Mouse (Mus musculus) forebrain, embryonic 12.5 days (tissue): ENCODE measurements around the gene Ptk6. TPM values are rescaled to one million over a fixed set of nuclear protein-coding genes. Genes with fewer than 3 reads are reported as not detected.

ENCODE experiments used
- ATAC-seq: fragments of 200-750 bp; cut with Nextera tagmentation; 2 replicates; pipeline ENCODE4 v1.8.0; 2017; ENCODE audit warnings: moderate TSS enrichment; ENCODE audit not compliant: low FRiP score
- H3K27ac ChIP-seq: fragments of 300-500 bp; sonication (generic); 2 replicates; pipeline ENCODE4 v1.5.1; 2016; ENCODE audit warnings: mild to moderate bottlenecking
- H3K27me3 ChIP-seq: fragments of 300-500 bp; sonication (generic); 2 replicates; pipeline ENCODE4 v1.6.1; 2016; ENCODE audit warnings: mild to moderate bottlenecking
- H3K36me3 ChIP-seq: fragments of 300-500 bp; sonication (generic); replicated peaks from 2 replicates; pipeline ENCODE4 v1.6.1; 2016; ENCODE audit warnings: mild to moderate bottlenecking
- H3K4me1 ChIP-seq: fragments of 300-500 bp; sonication (generic); 2 replicates; pipeline ENCODE4 v1.6.1; 2016
- H3K4me2 ChIP-seq: fragments of 300-500 bp; sonication (generic); 2 replicates; pipeline ENCODE4 v1.6.1; 2016; ENCODE audit warnings: mild to moderate bottlenecking, moderate library complexity
- H3K4me3 ChIP-seq: fragments of 300-500 bp; sonication (generic); replicated peaks from 2 replicates; pipeline ENCODE4 v1.5.1; 2016; ENCODE audit warnings: mild to moderate bottlenecking
- H3K9ac ChIP-seq: fragments of 300-500 bp; sonication (generic); 2 replicates; pipeline ENCODE4 v1.6.1; 2016; ENCODE audit warnings: mild to moderate bottlenecking
- H3K9me3 ChIP-seq: fragments of 300-500 bp; sonication (generic); 2 replicates; pipeline ENCODE4 v1.6.1; 2016
- WGBS: fragments of 180-500 bp; shearing (Covaris S2); methylation state at CpG from one replicate; pipeline ENCODE4 v1.1.7; 2016; 5-methylcytosine and 5-hydroxymethylcytosine counted together
- polyA plus RNA-seq: library from polyadenylated mRNA; unstranded; fragments of >200 nt; fragmentation: Nextera tagmentation; extraction: Ambion mirVana; gene quantifications from 2 replicates; pipeline ENCODE4 v1.2.1, GENCODE M21; 2016

The Ptk6 gene
- not detected in 2 replicates for polyA plus RNA-seq

DNA sequence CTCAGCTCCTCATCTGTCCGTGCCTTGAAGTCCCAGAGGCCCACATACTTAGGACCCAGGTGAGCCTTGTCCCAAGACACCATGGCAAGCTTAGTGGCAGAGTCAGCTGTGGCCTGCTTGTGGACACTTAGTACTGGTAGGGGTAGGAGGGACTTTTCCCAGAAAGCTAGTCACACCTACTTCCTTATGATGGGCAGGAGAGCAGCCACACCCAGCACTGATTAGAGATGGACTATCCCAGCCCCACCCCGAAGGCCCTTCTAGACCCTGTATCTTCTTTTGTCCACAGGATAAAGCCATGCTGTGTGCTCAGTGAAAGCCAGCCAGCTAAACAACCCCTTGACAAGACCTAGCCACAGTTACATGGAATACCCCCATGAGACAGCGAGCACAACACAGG, at the start of gene Ptk6:
Gene Ptk6 (minus strand): TSS at position 368 of the 400 bp plus-strand sequence.
- Histone ChIP-seq H3K4me3 (no peak within 1 kb of the TSS), H3K36me3 (no peaks in the 10 kb centered on the region), H3K4me2 (no peak within 1 kb of the TSS), H3K9me3 (no peaks in the 10 kb centered on the region), H3K4me1 (no peaks in the 10 kb centered on the region), H3K27me3 (no peaks in the 10 kb centered on the region), H3K9ac (no peak within 1 kb of the TSS), H3K27ac (no peak within 1 kb of the TSS)
- ATAC-seq, result no peak
- 90% methylated on average over 3 of the region's 3 CpGs for WGBS

GRCm38 (mm10) chr2:181251841-181252240, 49.3 kb upstream of the Ptk6 start:
- 80% methylated on average over 1 of the region's 1 CpGs for WGBS
- no peak overlapping the region for H3K4me2 ChIP-seq
- H3K4me3 ChIP-seq, result no peak overlapping the region
- peaks cover 55% of the 10 kb centered on the region for H3K36me3 ChIP-seq
- no peaks in the 10 kb centered on the region for H3K27me3 ChIP-seq
- ATAC-seq, result no peak
- H3K27ac ChIP-seq, result no peak overlapping the region
- no peak overlapping the region for H3K9ac ChIP-seq
- no peaks in the 10 kb centered on the region for H3K4me1 ChIP-seq
- no peaks in the 10 kb centered on the region for H3K9me3 ChIP-seq

DNA sequence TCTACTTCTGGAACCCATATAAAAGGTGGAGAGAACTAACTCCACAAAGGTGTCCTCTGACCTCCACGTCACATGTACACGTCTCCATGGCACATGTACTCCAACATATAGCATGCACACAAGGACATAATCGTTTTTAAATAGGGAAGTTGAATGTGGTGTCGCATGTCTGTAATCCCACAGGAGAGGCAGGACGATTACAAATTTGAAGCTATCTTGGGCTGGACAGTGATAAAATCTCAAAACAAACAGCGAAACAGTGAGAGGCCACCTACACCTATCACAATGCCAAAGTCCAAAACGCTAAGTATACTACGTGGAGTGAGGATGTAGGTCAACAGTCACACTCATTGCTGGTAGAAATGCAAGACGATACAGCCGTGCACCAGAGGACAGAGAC, 46.6 kb upstream of the Ptk6 start:
- no peaks in the 10 kb centered on the region for H3K27me3 ChIP-seq
- no peaks in the 10 kb centered on the region for H3K4me1 ChIP-seq
- ATAC-seq, result no peak
- no peak overlapping the region for H3K4me2 ChIP-seq
- H3K9me3 ChIP-seq, result no peaks in the 10 kb centered on the region
- no peak overlapping the region for H3K27ac ChIP-seq
- no peak overlapping the region for H3K9ac ChIP-seq
- WGBS, result 91% methylated on average over 10 of the region's 10 CpGs
- H3K4me3 ChIP-seq, result no peak overlapping the region
- H3K36me3 ChIP-seq, result peaks cover 33% of the 10 kb centered on the region

- H3K4me3 ChIP-seq, result no peak overlapping the region
- WGBS, result 19% methylated on average over 2 of the region's 2 CpGs
- ATAC-seq, result no peak
- H3K4me1 ChIP-seq, result 0 out of 2 replicates have a peak, but pooled peaks cover 4% of the 10 kb centered on the region
- no peak overlapping the region for H3K9ac ChIP-seq
- H3K27ac ChIP-seq, result no peak overlapping the region
- no peak overlapping the region for H3K4me2 ChIP-seq
- H3K9me3 ChIP-seq, result no peaks in the 10 kb centered on the region
- no peaks in the 10 kb centered on the region for H3K36me3 ChIP-seq
- H3K27me3 ChIP-seq, result 0 out of 2 replicates have a peak, but pooled peaks cover 4% of the 10 kb centered on the region
These were observed 42.4 kb upstream of the Ptk6 start for GRCm38 (mm10) chr2:181245031-181245430.

DNA sequence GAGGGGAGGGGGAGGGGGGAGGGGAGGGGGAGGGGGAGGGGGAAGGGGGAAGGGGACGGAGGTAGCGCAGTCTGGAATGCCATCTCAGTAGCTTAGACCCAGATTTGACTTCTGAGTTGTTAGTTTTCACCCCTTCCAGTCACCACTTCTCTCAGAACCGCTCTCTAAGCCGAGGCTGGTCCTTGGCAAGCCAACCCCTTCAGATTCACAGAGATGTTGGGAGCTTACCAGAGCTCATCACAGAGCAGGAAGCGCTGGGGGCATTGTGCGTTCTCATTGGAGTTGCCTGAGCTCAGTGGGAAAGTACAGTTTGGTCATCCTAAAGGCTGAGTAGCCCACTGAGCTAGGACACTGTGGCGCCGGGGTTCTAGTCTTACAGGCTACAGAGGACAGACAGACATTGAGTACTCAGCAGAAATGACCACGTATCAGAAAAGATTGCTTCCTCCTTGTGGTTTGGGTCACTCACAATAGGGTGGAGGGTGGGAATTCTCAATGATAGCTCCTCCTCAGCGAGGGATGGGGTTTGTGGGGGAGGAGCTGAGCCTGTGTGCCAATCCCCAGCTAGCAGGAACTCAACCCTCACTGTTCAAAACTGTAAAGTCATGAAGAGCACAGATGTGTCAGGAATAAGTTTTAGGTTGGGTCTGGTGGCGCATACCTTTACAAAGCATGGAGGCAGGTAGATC, 41.3 kb upstream of the Ptk6 start:
- Histone ChIP-seq H3K36me3 (no peaks in the 10 kb centered on the region), H3K27me3 (0 out of 2 replicates have a peak, but pooled peaks cover 4% of the 10 kb centered on the region), H3K9ac (no peak overlapping the region), H3K4me2 (no peak overlapping the region), H3K4me1 (0 out of 2 replicates have a peak, but pooled peaks cover 4% of the 10 kb centered on the region), H3K9me3 (no peaks in the 10 kb centered on the region), H3K27ac (no peak overlapping the region), H3K4me3 (no peak overlapping the region)
- ATAC-seq, result no peak
- WGBS, result 36% methylated on average over 11 of the region's 11 CpGs

DNA sequence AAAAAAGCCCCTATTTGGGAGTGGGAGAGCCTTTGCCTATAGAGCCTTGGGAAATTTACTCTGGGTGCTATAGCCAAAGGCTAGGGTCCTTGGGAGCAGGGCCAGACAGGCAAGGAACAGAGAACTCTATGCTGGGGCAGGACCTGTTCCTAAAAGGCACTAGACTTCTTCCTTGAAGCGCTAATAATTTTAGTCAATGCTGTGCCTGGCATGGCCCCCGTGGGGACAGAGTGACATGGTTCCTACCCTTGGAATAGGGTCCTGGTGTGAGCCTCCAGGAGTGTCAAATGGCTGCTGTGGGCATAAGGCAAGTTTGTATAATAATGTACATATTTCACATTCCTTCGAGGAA, 39.7 kb upstream of the Ptk6 start:
- no peak overlapping the region for H3K9ac ChIP-seq
- no peaks in the 10 kb centered on the region for H3K9me3 ChIP-seq
- no peak overlapping the region; the same call in 1 of the 2 replicates for H3K4me2 ChIP-seq
- 78% methylated on average over 3 of the region's 3 CpGs for WGBS
- 0 out of 2 replicates have a peak, but pooled peaks cover 4% of the 10 kb centered on the region for H3K27me3 ChIP-seq
- no peaks in the 10 kb centered on the region for H3K36me3 ChIP-seq
- H3K27ac ChIP-seq, result no peak overlapping the region
- no peak overlapping the region for H3K4me3 ChIP-seq
- ATAC-seq, result no peak
- 0 out of 2 replicates have a peak, but pooled peaks cover 4% of the 10 kb centered on the region for H3K4me1 ChIP-seq

GRCm38 (mm10) chr2:181241602-181242313, 39.2 kb upstream of the Ptk6 start, which contains the start of gene Helz2:
Gene Helz2 (minus strand): TSS chr2:181242027.
- no peak for ATAC-seq
- Histone ChIP-seq H3K27me3 (0 out of 2 replicates have a peak, but pooled peaks cover 4% of the 10 kb centered on the region), H3K9ac (peak within 1 kb of the TSS; percentile 26; the same call in 1 of the 2 replicates), H3K4me1 (0 out of 2 replicates have a peak, but pooled peaks cover 4% of the 10 kb centered on the region), H3K27ac (no peak within 1 kb of the TSS), H3K9me3 (no peaks in the 10 kb centered on the region), H3K4me2 (peak within 1 kb of the TSS; percentile 49), H3K4me3 (peak within 1 kb of the TSS; percentile 29), H3K36me3 (no peaks in the 10 kb centered on the region)
- 15% methylated on average over 16 of the region's 16 CpGs for WGBS

DNA sequence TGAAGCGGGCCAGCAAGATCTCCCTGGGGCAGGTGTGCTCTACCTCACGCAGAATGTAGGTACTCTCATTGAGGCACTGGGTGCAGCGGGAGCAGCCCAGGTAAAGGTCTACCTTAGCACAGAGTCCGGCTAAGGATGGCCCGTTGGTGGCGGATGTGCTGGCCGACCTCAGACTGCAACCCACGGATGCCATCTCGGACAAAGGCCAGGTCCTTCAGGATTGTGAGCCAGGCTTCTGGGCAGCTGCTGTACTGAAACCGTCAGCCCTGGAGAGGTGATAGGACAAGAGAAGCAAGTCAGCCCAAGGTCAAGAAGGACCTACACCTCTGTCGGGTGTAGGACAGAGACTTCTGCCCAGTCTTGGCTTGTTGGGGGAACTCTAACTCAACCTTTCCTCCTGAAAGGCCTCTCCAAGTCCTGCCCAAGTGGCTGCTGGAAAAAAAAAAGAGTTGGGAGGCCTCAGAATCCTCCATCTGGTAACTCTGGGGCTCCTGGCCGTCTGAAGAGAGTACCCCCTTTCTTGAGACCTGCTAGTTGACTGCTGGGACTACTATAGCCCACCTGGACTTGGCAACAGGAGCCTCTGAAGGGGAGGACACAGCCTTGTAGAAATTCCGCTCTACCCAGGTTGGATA, 38.3 kb upstream of the Ptk6 start:
- Histone ChIP-seq H3K4me2 (no peak overlapping the region), H3K9ac (no peak overlapping the region), H3K36me3 (no peaks in the 10 kb centered on the region), H3K4me1 (0 out of 2 replicates have a peak, but pooled peaks cover 4% of the 10 kb centered on the region), H3K4me3 (no peak overlapping the region), H3K27me3 (0 out of 2 replicates have a peak, but pooled peaks cover 4% of the 10 kb centered on the region), H3K9me3 (no peaks in the 10 kb centered on the region), H3K27ac (no peak overlapping the region)
- no peak for ATAC-seq
- WGBS, result 92% methylated on average over 13 of the region's 13 CpGs

DNA sequence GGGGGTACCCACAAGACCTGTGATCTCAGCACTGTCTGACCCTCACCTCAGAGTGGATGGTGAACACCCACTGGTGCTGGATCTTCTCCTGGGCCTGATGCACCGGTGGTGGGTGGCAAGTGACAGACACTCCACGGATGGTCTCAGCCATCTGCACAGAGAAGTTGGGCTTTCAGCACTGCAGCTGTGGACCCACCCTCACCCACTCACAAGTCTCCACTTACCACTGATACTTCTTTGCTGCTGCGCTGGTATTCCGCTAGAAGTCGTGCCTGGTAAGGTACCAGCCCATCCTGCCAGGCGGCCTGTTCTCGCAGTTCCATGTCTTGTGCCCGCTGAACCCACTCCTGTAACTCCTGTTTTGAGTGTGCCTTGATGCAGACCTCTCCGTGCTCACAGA, 36.7 kb upstream of the Ptk6 start:
- Histone ChIP-seq H3K27ac (no peak overlapping the region), H3K4me1 (0 out of 2 replicates have a peak, but pooled peaks cover 4% of the 10 kb centered on the region), H3K9me3 (no peaks in the 10 kb centered on the region), H3K27me3 (0 out of 2 replicates have a peak, but pooled peaks cover 4% of the 10 kb centered on the region), H3K36me3 (no peaks in the 10 kb centered on the region), H3K4me2 (no peak overlapping the region), H3K9ac (no peak overlapping the region), H3K4me3 (no peak overlapping the region)
- 89% methylated on average over 9 of the region's 9 CpGs for WGBS
- ATAC-seq, result no peak

- Histone ChIP-seq H3K4me2 (no peak overlapping the region), H3K9me3 (no peaks in the 10 kb centered on the region), H3K9ac (no peak overlapping the region), H3K27ac (no peak overlapping the region), H3K4me1 (0 out of 2 replicates have a peak, but pooled peaks cover 4% of the 10 kb centered on the region), H3K27me3 (0 out of 2 replicates have a peak, but pooled peaks cover 4% of the 10 kb centered on the region), H3K36me3 (no peaks in the 10 kb centered on the region), H3K4me3 (no peak overlapping the region)
- ATAC-seq, result no peak
- WGBS, result 78% methylated on average over 2 of the region's 2 CpGs
These were observed 36.3 kb upstream of the Ptk6 start for GRCm38 (mm10) chr2:181238861-181239260.

DNA sequence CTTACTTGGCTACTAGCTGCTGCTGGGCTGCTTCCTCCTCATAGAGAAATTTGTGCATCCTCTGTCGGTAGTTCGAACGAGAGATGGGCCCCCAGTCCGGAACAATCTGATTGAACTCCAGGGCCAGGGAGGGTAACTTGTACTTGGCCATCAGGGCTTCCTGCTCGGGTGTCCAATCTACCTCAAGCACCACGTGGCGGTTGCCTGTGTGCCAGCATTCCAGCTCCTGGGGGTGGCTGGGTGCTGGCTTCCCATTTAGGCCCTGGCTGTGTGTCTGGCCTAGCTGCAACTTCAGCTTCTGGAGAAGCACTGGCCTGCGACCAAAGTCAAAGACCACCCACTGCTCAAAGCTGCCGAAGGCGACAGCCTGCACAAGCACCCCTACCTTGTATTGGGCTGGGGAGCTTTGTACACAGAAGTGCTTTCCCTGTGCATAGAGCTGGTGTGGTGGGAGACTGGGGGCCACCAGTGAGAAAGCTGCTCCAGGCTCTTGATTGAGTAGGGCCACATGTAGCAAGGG, 35.6 kb upstream of the Ptk6 start:
- no peak overlapping the region for H3K9ac ChIP-seq
- H3K27ac ChIP-seq, result no peak overlapping the region
- no peaks in the 10 kb centered on the region for H3K9me3 ChIP-seq
- H3K4me1 ChIP-seq, result 0 out of 2 replicates have a peak, but pooled peaks cover 4% of the 10 kb centered on the region
- WGBS, result 76% methylated on average over 10 of the region's 10 CpGs
- no peak for ATAC-seq
- no peaks in the 10 kb centered on the region for H3K36me3 ChIP-seq
- 0 out of 2 replicates have a peak, but pooled peaks cover 4% of the 10 kb centered on the region for H3K27me3 ChIP-seq
- no peak overlapping the region for H3K4me3 ChIP-seq
- H3K4me2 ChIP-seq, result no peak overlapping the region
